Mouse (Mus musculus) lung, adult 2 months (tissue): ENCODE measurements around the gene Hsdl1.

Experiments
- CTCF ChIP-seq: fragments of 200-500 bp; IDR thresholded peaks from 2 replicates; pipeline ENCODE4 v1.5.1; 2011; ENCODE audit warnings: mild to moderate bottlenecking, low read length, control low read depth; ENCODE audit not compliant: insufficient read depth
- POLR2A ChIP-seq: fragments of 200-500 bp; IDR thresholded peaks from 2 replicates; pipeline ENCODE4 v1.6.1; 2011; ENCODE audit warnings: low read depth, mild to moderate bottlenecking, control low read depth, low read length, borderline replicate concordance; ENCODE audit errors: extremely low read depth

DNA sequence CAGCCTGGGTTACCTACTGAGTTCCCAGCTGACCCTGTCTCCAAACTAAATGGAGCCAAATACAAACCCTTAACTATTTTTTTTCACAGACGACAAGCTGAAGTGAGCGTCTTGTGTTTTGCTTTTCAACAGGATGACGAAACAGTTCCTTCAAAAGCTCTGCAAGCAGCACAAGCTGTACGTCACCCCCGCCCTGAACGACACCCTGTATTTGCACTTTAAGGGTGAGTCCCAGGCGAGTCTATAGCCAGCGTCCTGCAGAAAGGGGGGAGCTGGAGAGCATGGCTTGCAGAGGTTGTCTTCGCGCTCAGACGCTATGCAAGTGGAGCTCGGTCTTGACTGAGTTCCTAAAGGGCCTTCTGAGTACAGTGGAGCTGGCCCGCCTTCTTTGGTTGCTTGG is 4.1 kb upstream of the Hsdl1 start:
- TF ChIP-seq POLR2A (no peak), CTCF (no peak)
